Mouse (Mus musculus): ENCODE measurements around the gene Cdh4.

Cdh4 gene

GRCm38 (mm10) chr2:179862676-179863075 lies 420.4 kb downstream of the Cdh4 start:
- in situ Hi-C loops (cut with MseI, MboI): no loop called here

GRCm38 (mm10) chr2:179863266-179863665 lies 421.0 kb downstream of the Cdh4 start:
- in situ Hi-C loops (cut with MseI, MboI): no loop called here

- in situ Hi-C loops (cut with MseI, MboI): no loop called here
These were observed 422.9 kb downstream of the Cdh4 start for GRCm38 (mm10) chr2:179865097-179865496.

GRCm38 (mm10) chr2:179867669-179868068 lies 425.4 kb downstream of the Cdh4 start:
- in situ Hi-C loops (cut with MseI, MboI): no loop called here

GRCm38 (mm10) chr2:179869871-179870270 lies 427.6 kb downstream of the Cdh4 start:
- in situ Hi-C loops (cut with MseI, MboI): no loop called here

- in situ Hi-C loops (cut with MseI, MboI): no loop called here
These were observed 430.5 kb downstream of the Cdh4 start for GRCm38 (mm10) chr2:179872724-179873123.

- in situ Hi-C loops (cut with MseI, MboI): no loop called here
These were observed 431.1 kb downstream of the Cdh4 start for GRCm38 (mm10) chr2:179873315-179873714.

- in situ Hi-C loops (cut with MseI, MboI): no loop called here
These were observed 432.9 kb downstream of the Cdh4 start for GRCm38 (mm10) chr2:179875147-179875546.

GRCm38 (mm10) chr2:179877551-179878215 lies 435.5 kb downstream of the Cdh4 start:
- in situ Hi-C loops (cut with MseI, MboI): no loop called here

GRCm38 (mm10) chr2:179884561-179884960 lies 442.3 kb downstream of the Cdh4 start:
- in situ Hi-C loops (cut with MseI, MboI): no loop called here

GRCm38 (mm10) chr2:179891048-179891447 lies 448.8 kb downstream of the Cdh4 start:
- in situ Hi-C loops (cut with MseI, MboI): no loop called here

- in situ Hi-C loops (cut with MseI, MboI): no loop called here
These were observed 454.7 kb downstream of the Cdh4 start for GRCm38 (mm10) chr2:179896949-179897348.

GRCm38 (mm10) chr2:179912911-179913310 lies 470.7 kb downstream of the Cdh4 start:
- in situ Hi-C loops (cut with MseI, MboI): no loop called here

- in situ Hi-C loops (cut with MseI, MboI): no loop called here
These were observed 471.1 kb downstream of the Cdh4 start for GRCm38 (mm10) chr2:179913349-179913748.

GRCm38 (mm10) chr2:179914246-179914645 lies 472.0 kb downstream of the Cdh4 start:
- in situ Hi-C loops (cut with MseI, MboI): no loop called here

GRCm38 (mm10) chr2:179916877-179917673 lies 474.8 kb downstream of the Cdh4 start:
- in situ Hi-C loops (cut with MseI, MboI): loop anchor here in 1 of 2 experiments (5.0 kb wide), 1 partner anchor 125 kb away; the partner anchor contains the start of genes Psma7 and Ss18l1

- in situ Hi-C loops (cut with MseI, MboI): loop anchor here in 1 of 2 experiments (5.0 kb wide), 1 partner anchor 132 kb away; no protein-coding TSS in a partner anchor
These were observed 477.8 kb downstream of the Cdh4 start for GRCm38 (mm10) chr2:179920042-179920441.

GRCm38 (mm10) chr2:179921021-179921653 lies 478.9 kb downstream of the Cdh4 start:
- in situ Hi-C loops (cut with MseI, MboI): loop anchor here in 1 of 2 experiments (5.0 kb wide), 1 partner anchor 131 kb away; no protein-coding TSS in a partner anchor

GRCm38 (mm10) chr2:179924038-179924437 lies 481.8 kb downstream of the Cdh4 start:
- in situ Hi-C loops (cut with MseI, MboI): loop anchor here in 1 of 2 experiments (5.0 kb wide), 1 partner anchor 128 kb away; no protein-coding TSS in a partner anchor

- in situ Hi-C loops (cut with MseI, MboI): no loop called here
These were observed 486.9 kb downstream of the Cdh4 start for GRCm38 (mm10) chr2:179929166-179929565.

GRCm38 (mm10) chr2:179931741-179932140 lies 489.5 kb downstream of the Cdh4 start:
- in situ Hi-C loops (cut with MseI, MboI): no loop called here

GRCm38 (mm10) chr2:179934165-179934564 lies 491.9 kb downstream of the Cdh4 start:
- in situ Hi-C loops (cut with MseI, MboI): no loop called here

Data from mouse trophoblast stem cell (cell line).